Mouse (Mus musculus) erythroblast, adult 5-6 weeks (primary cell): ENCODE data around the gene Gm45808. TPM values are rescaled to one million over a fixed set of nuclear protein-coding genes. Genes with fewer than 3 reads are reported as not detected.
"Not testable (repeated sequence)": the region's sequence is repeated elsewhere in the genome, so short reads cannot be mapped to it uniquely, and the experiment has no call there.

Experiments used
- ATAC-seq: replicated peaks from 2 replicates; pipeline ENCODE4 v1.8.0; 2016; ENCODE audit warnings: moderate number of reproducible peaks, mild to moderate bottlenecking, moderate TSS enrichment, inconsistent platforms; ENCODE audit not compliant: poor library complexity, low FRiP score, severe bottlenecking
- total RNA-seq, 2 experiments: library from RNA; stranded (forward) in 1 of 2; stranded (reverse) in 1 of 2; fragments of 150-400 nt in 1 of 2; fragments of 200-764, 138-1000 nt in 1 of 2; gene quantifications; 2 replicates each; pipeline versions ENCODE4 v1.2.3 to v1.2.4; 2015 to 2017; ENCODE audit warnings: low replicate concordance in 2 of 2

Gene Gm45808
- total RNA-seq (2015; ENCODE audit: low replicate concordance) (not detected in 2 replicates), total RNA-seq (2017; ENCODE audit: low replicate concordance) (not detected in 2 replicates)

- ATAC-seq, result no peak
Observed at GRCm38 (mm10) chr7:45486761-45487415, at the start of gene Gm45808. Gm45808 (minus strand) TSS chr7:45486811.

DNA sequence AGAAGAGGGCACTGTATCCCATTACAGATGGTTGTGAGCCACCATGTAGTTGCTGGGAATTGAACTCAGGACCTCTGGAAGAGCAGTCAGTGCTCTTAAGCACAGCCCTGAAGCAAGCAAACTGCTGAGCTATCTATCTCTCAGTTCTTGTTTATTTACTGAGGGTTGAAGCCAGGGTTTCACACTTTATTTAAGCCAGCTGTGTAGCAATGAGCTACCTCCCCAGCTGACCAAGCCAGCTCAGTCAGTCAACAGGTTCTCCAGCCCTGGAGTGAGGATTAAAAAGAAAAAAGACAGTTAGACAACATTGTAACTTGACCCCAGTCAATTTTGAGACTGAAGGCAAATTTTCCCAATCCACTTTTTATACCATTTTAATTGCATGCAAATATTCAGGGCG is 49.1 kb upstream of the Gm45808 start:
- no peak for ATAC-seq

DNA sequence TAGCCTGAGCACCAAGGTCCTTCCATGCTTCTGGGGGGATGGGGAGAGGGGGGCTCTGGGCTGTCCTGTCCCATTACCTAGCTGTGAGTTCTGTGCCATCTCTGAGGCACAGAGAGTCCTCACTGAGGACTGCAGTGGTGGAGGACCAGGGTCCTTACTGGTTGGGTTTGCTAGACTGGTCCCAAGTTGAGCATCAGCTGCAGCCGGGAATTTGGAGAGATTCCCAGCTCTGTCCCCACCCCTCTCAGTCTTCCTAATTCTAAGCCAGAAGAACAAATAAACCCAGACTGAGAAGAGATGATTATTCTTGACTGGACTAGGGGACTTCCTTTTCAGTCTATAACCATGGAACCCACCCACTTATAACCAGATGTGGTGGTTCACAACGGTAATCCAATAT is 44.0 kb upstream of the Gm45808 start:
- no peak for ATAC-seq

GRCm38 (mm10) chr7:45529461-45529860 is 42.9 kb upstream of the Gm45808 start:
- no peak for ATAC-seq

- not testable (repeated sequence) for ATAC-seq
Observed at GRCm38 (mm10) chr7:45527169-45527568, 40.6 kb upstream of the Gm45808 start.

DNA sequence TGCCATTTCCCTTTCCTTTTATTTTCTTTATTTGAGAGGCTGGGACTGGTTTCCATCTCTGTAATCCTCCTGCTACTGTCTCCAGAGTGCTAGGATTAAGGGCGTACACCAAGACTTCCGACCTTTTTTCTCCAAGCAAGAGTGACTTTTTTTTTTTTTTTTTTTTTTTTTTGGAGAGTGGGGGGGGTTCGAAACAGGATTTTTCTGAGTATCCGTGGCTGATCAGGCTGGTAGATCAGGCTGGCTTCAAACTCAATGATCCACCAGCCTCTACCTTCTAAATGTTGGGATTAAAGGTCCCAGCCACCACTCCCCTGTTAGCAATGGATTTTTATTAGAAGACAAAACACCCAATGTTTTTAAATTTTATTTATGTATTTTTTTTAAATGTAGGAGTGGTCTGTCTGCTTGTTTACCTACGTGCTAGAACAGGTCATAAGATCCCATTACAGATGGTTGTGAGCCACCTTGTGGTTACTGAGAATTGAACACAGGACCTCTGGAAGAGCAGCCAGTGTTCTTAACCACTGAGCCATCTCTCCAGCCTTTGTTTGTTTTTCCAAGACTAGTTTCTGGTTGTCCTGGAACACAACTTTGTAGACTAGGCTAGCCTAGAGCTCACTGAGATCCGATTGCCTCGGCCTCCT is 40.0 kb upstream of the Gm45808 start:
- no peak; the same call in 1 of the 2 replicates for ATAC-seq

DNA sequence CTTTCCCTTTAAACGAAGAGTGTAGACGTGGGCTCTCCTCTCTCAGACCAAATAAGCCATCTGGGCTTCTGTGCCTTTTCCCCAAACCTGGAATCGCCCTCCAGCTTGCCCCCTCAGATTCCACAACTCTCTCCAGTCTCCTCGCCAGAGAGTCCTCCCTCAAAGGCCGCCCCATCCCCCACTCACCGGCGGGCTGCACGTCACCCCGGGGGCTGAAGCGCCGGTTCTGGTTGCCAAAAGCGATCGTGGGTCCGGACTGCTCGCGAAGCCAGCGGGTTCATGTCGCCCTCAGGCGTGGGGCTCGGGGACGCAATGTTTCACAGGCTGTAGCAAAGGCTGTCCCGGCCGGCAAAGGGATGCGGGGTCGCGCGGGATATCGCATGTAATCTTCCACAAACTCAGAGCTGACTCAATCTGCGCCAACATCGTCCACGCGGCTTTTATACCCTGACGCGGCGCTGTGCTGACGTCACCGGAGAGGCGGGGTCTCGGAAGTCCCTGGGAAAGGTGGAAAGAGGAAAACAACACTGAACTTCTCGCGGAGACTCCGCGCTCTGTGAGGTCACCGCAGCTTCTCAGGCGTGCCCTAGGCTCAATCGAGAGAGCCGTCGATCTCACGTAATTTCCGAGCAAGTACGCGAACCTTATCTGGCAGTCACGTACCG is 39.3 kb upstream of the Gm45808 start, which contains the start of the genes Ppp1r15a and Plekha4:
Gene Ppp1r15a (minus strand): TSS at position 460 of the 665 bp plus-strand sequence.
Gene Plekha4 (plus strand): TSS at position 522 of the 665 bp plus-strand sequence.
- ATAC-seq, result peak; percentile 59

GRCm38 (mm10) chr7:45524841-45525621 is 38.4 kb upstream of the Gm45808 start:
- peak; percentile 66 for ATAC-seq

DNA sequence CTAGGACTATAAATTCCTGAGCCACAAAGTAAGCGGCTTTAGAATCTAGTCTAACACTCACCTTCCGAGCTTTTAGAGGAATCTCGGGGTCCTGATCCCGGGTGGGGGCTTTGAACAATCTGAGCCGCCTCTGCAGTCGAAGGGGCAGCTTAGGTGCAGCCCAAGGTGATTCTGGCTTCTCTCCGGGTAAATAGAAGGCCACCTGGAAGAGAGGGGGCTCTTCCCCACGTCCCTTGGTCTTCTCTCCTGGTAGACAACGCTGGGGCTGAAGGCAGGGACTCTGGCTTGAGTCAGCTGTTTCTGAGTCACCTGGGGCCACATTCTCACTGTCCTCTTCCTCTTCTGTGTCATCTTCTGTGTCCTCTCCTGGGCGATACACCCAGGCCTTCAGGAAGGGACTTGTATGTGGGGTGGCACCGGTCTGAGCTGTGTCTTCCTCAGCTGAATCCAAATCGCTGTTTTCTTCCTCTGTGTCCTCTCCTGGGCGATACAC is 37.1 kb upstream of the Gm45808 start:
- ATAC-seq, result no peak

DNA sequence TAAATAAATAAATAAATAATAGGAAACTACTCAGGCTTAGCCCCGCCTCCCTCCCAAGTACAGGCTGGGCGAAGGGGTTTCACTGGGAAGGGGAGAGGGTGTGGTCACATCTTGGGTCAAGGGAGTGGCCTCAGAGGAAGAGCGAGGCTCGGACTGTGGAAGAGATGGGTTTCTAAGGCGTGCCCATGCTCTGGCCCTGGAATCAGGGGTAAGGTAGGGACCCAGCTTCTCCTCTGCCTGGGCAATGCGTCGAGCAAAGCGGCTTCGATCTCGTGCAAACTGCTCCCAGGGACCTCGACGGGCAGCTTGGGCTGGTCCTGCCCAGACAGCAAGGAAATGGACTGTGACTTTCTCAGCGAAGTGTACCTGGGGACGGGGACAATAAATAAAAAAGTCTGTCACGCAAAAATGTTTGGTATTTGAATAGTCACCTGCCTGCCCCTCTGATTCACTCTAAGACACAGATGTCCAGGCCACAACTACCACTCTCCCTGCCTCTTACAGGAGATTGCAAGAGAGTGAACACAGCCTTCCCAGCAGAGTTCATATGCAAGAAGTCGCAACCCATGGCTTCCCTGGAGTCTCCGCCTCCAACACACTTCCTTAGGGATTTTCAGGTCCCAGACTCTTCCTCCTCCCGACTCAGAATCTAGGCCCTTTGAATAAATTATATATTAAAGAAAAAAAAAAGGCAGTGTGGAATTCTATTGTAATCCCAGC is 36.5 kb upstream of the Gm45808 start:
- peak; percentile 28 for ATAC-seq

- ATAC-seq, result no peak
Observed at GRCm38 (mm10) chr7:45522194-45522752, 35.7 kb upstream of the Gm45808 start.

DNA sequence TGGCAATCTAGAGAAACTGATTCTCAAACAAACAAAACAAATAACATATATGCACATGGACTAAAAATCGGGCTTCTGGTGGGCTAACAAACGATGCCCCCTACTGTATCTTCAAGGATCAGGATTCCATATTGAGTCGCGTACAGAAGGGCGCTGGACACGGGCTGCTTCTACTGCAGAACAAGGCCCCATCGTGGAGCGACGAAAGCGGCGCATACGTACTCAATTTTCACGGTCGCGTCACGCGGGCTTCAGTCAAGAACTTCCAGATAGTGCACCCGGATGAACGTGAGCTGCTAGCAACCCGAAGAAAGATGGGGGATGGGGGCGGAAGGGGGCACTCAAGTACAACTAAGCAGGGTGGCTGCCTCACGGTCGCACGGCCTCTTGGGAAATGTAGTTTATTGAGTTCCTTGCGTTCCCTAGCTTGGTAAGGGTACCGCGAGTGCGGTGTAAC is 35.1 kb upstream of the Gm45808 start:
- no peak for ATAC-seq

DNA sequence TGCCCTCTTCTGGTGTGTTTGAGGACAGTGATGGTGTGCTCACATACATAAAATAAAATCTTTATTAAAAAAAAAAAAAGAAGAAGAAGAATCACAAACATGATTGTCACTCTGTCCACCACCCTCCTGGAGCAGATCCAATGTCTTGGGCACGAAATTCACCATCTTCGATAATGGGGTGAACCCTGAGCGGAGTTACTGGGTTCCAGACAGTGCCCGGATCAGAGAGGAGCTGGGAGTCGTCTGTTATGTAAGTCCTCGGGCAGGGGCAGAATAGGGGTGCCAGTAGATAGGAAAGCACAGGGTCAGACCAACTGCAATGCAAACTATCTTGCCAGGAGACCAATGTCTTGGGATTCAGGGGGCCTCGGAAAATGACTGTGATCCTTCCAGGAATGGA is 34.0 kb upstream of the Gm45808 start:
- no peak for ATAC-seq

GRCm38 (mm10) chr7:45519345-45520120 is 32.9 kb upstream of the Gm45808 start:
- ATAC-seq, result no peak

- no peak for ATAC-seq
Observed at GRCm38 (mm10) chr7:45518618-45519017, 32.0 kb upstream of the Gm45808 start.

DNA sequence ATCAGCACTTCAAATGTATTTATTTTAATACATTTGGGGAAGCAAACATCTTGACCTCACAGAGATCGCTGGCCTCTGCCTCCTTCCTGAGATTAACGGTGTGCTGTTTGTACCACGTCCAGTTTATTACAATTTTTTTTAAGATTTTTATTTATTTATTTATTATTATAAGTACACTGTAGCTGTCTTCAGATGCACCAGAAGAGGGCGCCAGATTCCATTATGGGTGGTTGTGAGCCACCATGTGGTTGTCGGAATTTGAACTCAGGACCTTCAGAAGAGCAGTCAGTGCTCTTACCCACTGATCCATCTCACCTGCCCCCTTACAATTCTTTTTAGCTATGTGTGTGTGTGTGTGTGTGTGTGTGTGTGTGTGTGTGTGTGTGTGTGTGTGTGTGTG is 30.2 kb upstream of the Gm45808 start:
- ATAC-seq, result not testable (repeated sequence)

DNA sequence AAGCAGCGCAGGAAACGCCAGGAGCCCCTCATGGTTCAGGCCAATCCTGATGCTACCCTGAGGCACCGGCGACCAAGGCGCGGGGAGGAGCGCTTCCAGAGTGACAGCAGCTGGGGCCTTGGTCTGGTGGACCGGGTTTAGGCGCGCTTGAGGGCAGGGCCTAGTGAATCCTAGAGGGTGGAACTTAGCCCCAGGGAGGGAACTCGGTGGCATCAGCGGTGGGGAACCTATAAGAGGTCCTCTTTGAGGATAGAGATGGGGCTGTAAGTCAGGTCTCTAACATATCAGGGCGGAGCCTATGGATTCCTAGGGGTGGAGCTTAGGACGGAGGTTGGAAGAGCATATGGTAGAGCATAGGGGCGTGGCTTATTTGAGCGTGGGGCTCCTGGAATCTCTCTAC is 28.8 kb upstream of the Gm45808 start:
- peak; percentile 68; the same call in 1 of the 2 replicates for ATAC-seq

DNA sequence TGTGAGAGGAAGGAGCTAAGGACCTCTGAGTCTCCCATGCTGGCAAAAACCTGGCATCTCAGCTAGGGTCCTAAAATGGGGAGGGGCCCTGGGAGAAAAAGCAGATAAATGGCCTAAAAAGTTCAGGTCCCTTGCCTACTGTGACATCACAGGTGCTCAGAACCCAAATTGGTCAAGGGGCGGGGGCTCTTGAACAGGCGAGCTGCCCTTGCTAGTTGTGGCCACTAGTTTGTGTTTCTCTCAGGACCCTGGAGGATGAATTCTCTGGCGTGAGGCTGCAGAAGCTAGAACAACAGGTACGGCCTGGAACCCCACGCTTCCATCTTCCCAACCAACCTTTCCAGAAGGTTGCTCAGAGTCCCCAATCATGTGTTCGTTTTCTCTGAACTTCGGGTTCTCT is 27.8 kb upstream of the Gm45808 start:
- no peak for ATAC-seq
